Mouse (Mus musculus): Measurements from ENCODE around the gene Col4a3. TPM values are rescaled to one million over a fixed set of nuclear protein-coding genes. Genes with fewer than 3 reads are reported as not detected.

The Col4a3 gene
- polyA plus RNA-seq, 1 experiment from 2014 or later = 0.72 TPM

DNA sequence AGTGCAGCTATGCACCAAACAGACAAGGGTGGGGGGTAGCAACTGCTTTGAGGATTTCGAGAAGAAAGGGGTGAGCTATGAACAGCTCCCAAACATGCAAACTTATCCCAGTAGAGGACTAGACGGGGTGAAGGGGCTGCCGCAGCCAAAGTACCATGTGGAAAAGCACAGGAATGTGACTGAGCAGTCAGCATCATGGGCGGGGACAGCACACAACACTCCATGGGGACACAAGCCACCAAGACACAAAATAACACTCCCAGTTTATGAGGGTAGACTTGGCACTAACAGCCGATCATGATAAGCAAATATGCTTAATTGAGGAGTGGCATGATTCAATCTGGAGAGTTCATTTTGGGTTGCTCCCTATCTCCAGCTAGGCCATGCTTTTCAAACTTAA is 42.8 kb downstream of the Col4a3 start:
- no peak for ATAC-seq (ENCODE audit: insufficient number of reproducible peaks, insufficient read depth, low FRiP score, low read depth)
- Histone ChIP-seq H3K4me1 (ENCODE audit: control insufficient read depth in 2 of 2, insufficient read depth in 2 of 2, low read length in 2 of 2) (peaks cover 11 to 17% of the 10 kb centered on the region in 2 experiments), H3K9ac (ENCODE audit: low read length) (no peak overlapping the region), H3K4me3 (ENCODE audit: control insufficient read depth in 1 of 2, insufficient read depth in 1 of 2, low read depth in 1 of 2, low read length in 2 of 2) (no peak overlapping the region), H3K27me3 (ENCODE audit: control insufficient read depth, insufficient read depth, low read length) (no peaks in the 10 kb centered on the region), H3K36me3 (ENCODE audit: control insufficient read depth, insufficient read depth, low read length) (no peaks in the 10 kb centered on the region), H3K9me3 (ENCODE audit: control insufficient read depth, low read length) (no peaks in the 10 kb centered on the region), H3K4me2 (ENCODE audit: low read length) (no peak overlapping the region), H3K27ac (replicated peaks in 1 of 2; ENCODE audit: control insufficient read depth in 1 of 2, insufficient read depth in 1 of 2, low read depth in 2 of 2, low read length in 2 of 2) (no peak overlapping the region)
- WGBS = 68% methylated on average over 5 of the region's 5 CpGs

DNA sequence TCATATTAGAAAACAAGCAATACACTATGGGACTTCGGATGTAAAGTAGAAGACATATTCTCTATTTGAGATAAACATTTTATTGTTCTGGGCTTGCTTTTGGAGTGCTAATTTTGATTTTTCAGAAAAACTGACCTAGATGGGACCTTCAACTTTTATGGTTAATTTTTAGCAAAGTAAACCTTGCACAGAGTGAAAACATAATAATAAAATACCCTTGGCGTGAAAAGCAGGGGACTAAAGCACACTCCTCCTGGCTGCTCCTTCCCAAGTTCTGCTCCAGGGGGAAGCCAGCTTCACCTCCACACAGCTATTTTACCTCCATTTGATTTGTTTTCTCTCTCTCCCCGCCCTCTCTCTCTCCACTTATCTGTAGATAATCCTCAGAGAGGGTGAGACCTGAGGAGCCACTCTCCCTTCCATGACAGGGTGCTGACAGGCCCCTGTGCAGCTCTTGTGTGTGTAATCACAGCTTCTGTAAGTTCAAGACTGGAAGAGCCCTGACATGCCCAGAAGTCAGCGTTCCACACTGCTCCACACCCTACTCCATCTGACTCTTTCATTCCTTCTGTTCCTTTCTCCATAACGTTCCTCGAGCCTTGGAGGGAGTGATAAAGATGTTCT is 44.6 kb downstream of the Col4a3 start:
- Histone ChIP-seq H3K27ac (replicated peaks in 1 of 2; ENCODE audit: control insufficient read depth in 1 of 2, insufficient read depth in 1 of 2, low read depth in 2 of 2, low read length in 2 of 2) (no peak overlapping the region), H3K9me3 (ENCODE audit: control insufficient read depth, low read length) (no peaks in the 10 kb centered on the region), H3K4me2 (ENCODE audit: low read length) (no peak overlapping the region), H3K27me3 (ENCODE audit: control insufficient read depth, insufficient read depth, low read length) (no peaks in the 10 kb centered on the region), H3K36me3 (ENCODE audit: control insufficient read depth, insufficient read depth, low read length) (no peaks in the 10 kb centered on the region), H3K9ac (ENCODE audit: low read length) (no peak overlapping the region), H3K4me1 (ENCODE audit: control insufficient read depth in 2 of 2, insufficient read depth in 2 of 2, low read length in 2 of 2) (peaks cover 13 to 20% of the 10 kb centered on the region in 2 experiments), H3K4me3 (ENCODE audit: control insufficient read depth in 1 of 2, insufficient read depth in 1 of 2, low read depth in 1 of 2, low read length in 2 of 2) (no peak overlapping the region)
- ATAC-seq (ENCODE audit: insufficient number of reproducible peaks, insufficient read depth, low FRiP score, low read depth) = 0 out of 2 replicates have a peak, but pooled peaks have one; percentile 33
- 20% methylated on average over 6 of the region's 6 CpGs for WGBS

DNA sequence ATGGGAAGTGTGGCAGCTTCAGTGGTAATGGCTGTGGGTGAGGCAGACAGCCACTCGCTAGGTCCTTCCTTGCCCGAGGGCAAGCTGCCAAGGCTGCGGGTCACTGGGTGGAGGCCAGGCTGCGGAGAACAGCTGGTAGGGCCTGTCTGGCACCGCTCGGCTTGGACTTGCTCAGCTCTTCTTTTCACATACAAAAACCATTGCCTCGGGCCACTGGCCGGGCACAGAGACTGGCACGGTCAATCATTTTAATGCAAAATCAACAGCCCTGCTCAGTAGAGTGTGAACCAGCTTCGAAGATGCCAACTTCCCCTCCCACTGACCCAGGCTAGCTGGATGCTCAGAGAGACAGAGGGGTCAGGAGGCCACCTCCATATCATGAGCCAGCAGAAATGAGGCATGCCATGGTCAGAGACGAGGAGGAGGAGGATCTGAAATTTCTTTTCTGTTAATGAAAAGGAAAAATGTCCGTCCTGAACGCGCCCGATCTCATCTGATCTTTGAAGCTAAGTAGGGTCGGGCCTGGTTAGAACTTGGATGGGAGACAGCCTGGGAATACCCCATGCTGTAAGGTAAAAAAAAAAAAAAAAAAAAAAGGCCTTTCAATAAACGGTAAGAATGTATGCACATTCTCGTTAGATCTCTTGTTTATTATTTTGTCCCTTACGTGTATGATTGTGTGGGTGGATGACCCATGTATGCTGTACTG is 48.0 kb downstream of the Col4a3 start:
- Histone ChIP-seq H3K4me3 (ENCODE audit: control insufficient read depth in 1 of 2, insufficient read depth in 1 of 2, low read depth in 1 of 2, low read length in 2 of 2) (no peak overlapping the region), H3K27me3 (ENCODE audit: control insufficient read depth, insufficient read depth, low read length) (no peaks in the 10 kb centered on the region), H3K4me1 (ENCODE audit: control insufficient read depth in 2 of 2, insufficient read depth in 2 of 2, low read length in 2 of 2) (peaks cover 12 to 20% of the 10 kb centered on the region in 2 experiments), H3K9ac (ENCODE audit: low read length) (no peak overlapping the region), H3K36me3 (ENCODE audit: control insufficient read depth, insufficient read depth, low read length) (no peaks in the 10 kb centered on the region), H3K27ac (replicated peaks in 1 of 2; ENCODE audit: control insufficient read depth in 1 of 2, insufficient read depth in 1 of 2, low read depth in 2 of 2, low read length in 2 of 2) (no peak overlapping the region), H3K4me2 (ENCODE audit: low read length) (no peak overlapping the region), H3K9me3 (ENCODE audit: control insufficient read depth, low read length) (no peaks in the 10 kb centered on the region)
- 79% methylated on average over 19 of the region's 19 CpGs for WGBS
- no peak for ATAC-seq (ENCODE audit: insufficient number of reproducible peaks, insufficient read depth, low FRiP score, low read depth)

DNA sequence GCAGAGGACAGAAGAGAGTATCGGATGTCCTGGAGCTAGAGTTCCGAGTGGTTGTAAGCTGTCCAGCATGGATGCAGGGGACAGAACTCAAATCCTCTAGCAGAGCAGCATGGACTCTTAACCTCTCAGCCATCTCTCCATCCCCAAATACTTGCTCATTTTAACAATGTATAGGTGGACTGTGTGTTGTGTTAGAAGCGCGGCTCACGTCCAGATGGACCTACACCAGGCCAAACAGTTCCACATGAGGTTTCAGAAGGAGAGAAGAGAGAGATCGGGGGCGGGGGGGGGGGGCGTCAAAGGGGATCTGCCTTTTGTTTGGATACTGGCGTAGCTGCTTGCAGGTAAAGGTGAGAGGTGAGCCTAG is 48.5 kb downstream of the Col4a3 start:
- 91% methylated on average over 9 of the region's 9 CpGs for WGBS

DNA sequence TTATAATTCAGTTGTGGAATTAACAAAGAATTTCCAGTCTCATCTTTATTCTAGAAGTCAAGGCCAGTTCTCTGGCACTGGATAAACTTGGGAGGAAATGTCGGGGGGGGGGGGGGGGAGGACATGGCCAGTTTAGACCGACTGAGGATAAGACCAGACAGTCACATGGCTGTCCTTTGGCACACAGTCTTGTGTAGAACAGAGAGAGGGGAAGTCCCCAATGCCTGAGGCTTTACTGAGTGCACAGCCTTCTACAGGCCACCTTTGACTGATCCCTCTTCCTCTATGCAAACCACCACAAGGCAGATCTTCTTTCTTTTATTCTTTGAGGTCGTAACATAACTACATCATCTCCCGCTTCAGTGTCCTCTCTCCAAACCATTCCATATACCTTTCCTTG is 49.6 kb downstream of the Col4a3 start:
- no peaks in the 10 kb centered on the region for H3K9me3 ChIP-seq (ENCODE audit: control insufficient read depth, low read length)
- no peak overlapping the region for H3K4me2 ChIP-seq (ENCODE audit: low read length)
- peaks cover 8 to 14% of the 10 kb centered on the region in 2 experiments for H3K4me1 ChIP-seq (ENCODE audit: control insufficient read depth in 2 of 2, insufficient read depth in 2 of 2, low read length in 2 of 2)
- H3K4me3 ChIP-seq (ENCODE audit: control insufficient read depth in 1 of 2, insufficient read depth in 1 of 2, low read depth in 1 of 2, low read length in 2 of 2) = no peak overlapping the region
- 73% methylated on average over 4 of the region's 4 CpGs for WGBS
- H3K9ac ChIP-seq (ENCODE audit: low read length) = no peak overlapping the region
- no peak overlapping the region for H3K27ac ChIP-seq (replicated peaks in 1 of 2; ENCODE audit: control insufficient read depth in 1 of 2, insufficient read depth in 1 of 2, low read depth in 2 of 2, low read length in 2 of 2)
- no peaks in the 10 kb centered on the region for H3K27me3 ChIP-seq (ENCODE audit: control insufficient read depth, insufficient read depth, low read length)
- no peaks in the 10 kb centered on the region for H3K36me3 ChIP-seq (ENCODE audit: control insufficient read depth, insufficient read depth, low read length)
- no peak for ATAC-seq (ENCODE audit: insufficient number of reproducible peaks, insufficient read depth, low FRiP score, low read depth)

More for the DNA sequence above, 48.5 kb downstream of the Col4a3 start:
- Histone ChIP-seq H3K27me3 (ENCODE audit: control insufficient read depth, insufficient read depth, low read length) (no peaks in the 10 kb centered on the region), H3K9me3 (ENCODE audit: control insufficient read depth, low read length) (no peaks in the 10 kb centered on the region), H3K27ac (replicated peaks in 1 of 2; ENCODE audit: control insufficient read depth in 1 of 2, insufficient read depth in 1 of 2, low read depth in 2 of 2, low read length in 2 of 2) (no peak overlapping the region), H3K36me3 (ENCODE audit: control insufficient read depth, insufficient read depth, low read length) (no peaks in the 10 kb centered on the region), H3K4me3 (ENCODE audit: control insufficient read depth in 1 of 2, insufficient read depth in 1 of 2, low read depth in 1 of 2, low read length in 2 of 2) (no peak overlapping the region), H3K4me1 (ENCODE audit: control insufficient read depth in 2 of 2, insufficient read depth in 2 of 2, low read length in 2 of 2) (peaks cover 13 to 20% of the 10 kb centered on the region in 2 experiments), H3K9ac (ENCODE audit: low read length) (no peak overlapping the region), H3K4me2 (ENCODE audit: low read length) (no peak overlapping the region)
- no peak for ATAC-seq (ENCODE audit: insufficient number of reproducible peaks, insufficient read depth, low FRiP score, low read depth)

DNA sequence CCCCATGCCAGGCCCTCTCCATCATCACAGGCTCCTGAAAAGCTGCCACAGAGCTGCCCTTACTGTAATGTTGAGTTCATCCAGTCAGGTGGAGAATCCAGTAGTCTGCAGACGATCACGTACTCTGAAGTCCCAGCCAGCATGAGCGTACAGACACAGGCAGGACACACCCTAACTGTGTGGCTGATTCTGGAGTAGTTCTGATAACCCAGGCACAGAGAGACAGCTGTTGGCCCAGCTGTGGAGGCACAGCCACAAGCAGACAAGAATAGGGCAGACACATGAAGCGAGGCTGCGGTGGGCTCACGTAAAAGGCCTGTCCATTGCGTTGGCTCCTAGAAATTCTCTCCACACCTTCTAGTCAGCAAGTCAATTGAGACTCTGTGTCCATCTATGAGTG is 50.7 kb downstream of the Col4a3 start:
- Histone ChIP-seq H3K4me1 (ENCODE audit: control insufficient read depth in 2 of 2, insufficient read depth in 2 of 2, low read length in 2 of 2) (peaks cover 6% of the 10 kb centered on the region in 2 experiments; a peak in 3 of 4 replicates), H3K9me3 (ENCODE audit: control insufficient read depth, low read length) (no peaks in the 10 kb centered on the region), H3K27me3 (ENCODE audit: control insufficient read depth, insufficient read depth, low read length) (no peaks in the 10 kb centered on the region), H3K27ac (replicated peaks in 1 of 2; ENCODE audit: control insufficient read depth in 1 of 2, insufficient read depth in 1 of 2, low read depth in 2 of 2, low read length in 2 of 2) (no peak overlapping the region), H3K9ac (ENCODE audit: low read length) (no peak overlapping the region), H3K4me2 (ENCODE audit: low read length) (no peak overlapping the region), H3K36me3 (ENCODE audit: control insufficient read depth, insufficient read depth, low read length) (no peaks in the 10 kb centered on the region), H3K4me3 (ENCODE audit: control insufficient read depth in 1 of 2, insufficient read depth in 1 of 2, low read depth in 1 of 2, low read length in 2 of 2) (no peak overlapping the region)
- WGBS = 76% methylated on average over 7 of the region's 7 CpGs
- no peak for ATAC-seq (ENCODE audit: insufficient number of reproducible peaks, insufficient read depth, low FRiP score, low read depth)

DNA sequence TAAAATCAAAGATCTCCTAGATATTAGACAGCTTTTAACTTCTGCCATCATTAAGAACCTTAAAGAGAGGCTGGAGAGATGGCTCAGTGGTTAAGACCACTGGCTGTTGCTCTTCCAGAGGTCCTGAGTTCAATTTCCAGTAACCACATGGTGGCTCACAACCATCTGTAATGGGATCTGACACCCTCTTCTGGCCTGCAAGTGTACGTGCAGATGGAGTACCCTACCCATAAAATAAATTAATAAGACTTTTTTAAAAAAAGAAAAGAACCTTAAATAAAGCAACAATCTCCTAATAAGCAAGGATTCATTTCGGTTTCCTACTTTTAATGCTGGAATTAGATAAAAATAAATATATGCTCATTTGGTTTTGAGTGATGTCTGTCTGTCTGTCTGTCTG is 51.7 kb downstream of the Col4a3 start:
- peaks cover 6% of the 10 kb centered on the region in 2 experiments; a peak in 3 of 4 replicates for H3K4me1 ChIP-seq (ENCODE audit: control insufficient read depth in 2 of 2, insufficient read depth in 2 of 2, low read length in 2 of 2)
- ATAC-seq (ENCODE audit: insufficient number of reproducible peaks, insufficient read depth, low FRiP score, low read depth) = no peak
- H3K4me2 ChIP-seq (ENCODE audit: low read length) = no peak overlapping the region
- H3K4me3 ChIP-seq (ENCODE audit: control insufficient read depth in 1 of 2, insufficient read depth in 1 of 2, low read depth in 1 of 2, low read length in 2 of 2) = no peak overlapping the region
- 89% methylated on average over 2 of the region's 2 CpGs for WGBS
- H3K27me3 ChIP-seq (ENCODE audit: control insufficient read depth, insufficient read depth, low read length) = no peaks in the 10 kb centered on the region
- no peaks in the 10 kb centered on the region for H3K9me3 ChIP-seq (ENCODE audit: control insufficient read depth, low read length)
- H3K36me3 ChIP-seq (ENCODE audit: control insufficient read depth, insufficient read depth, low read length) = no peaks in the 10 kb centered on the region
- no peak overlapping the region for H3K27ac ChIP-seq (replicated peaks in 1 of 2; ENCODE audit: control insufficient read depth in 1 of 2, insufficient read depth in 1 of 2, low read depth in 2 of 2, low read length in 2 of 2)
- H3K9ac ChIP-seq (ENCODE audit: low read length) = no peak overlapping the region
